27 mouse cellular contexts compared by ENCODE assay signal in the genomic region with DNA sequence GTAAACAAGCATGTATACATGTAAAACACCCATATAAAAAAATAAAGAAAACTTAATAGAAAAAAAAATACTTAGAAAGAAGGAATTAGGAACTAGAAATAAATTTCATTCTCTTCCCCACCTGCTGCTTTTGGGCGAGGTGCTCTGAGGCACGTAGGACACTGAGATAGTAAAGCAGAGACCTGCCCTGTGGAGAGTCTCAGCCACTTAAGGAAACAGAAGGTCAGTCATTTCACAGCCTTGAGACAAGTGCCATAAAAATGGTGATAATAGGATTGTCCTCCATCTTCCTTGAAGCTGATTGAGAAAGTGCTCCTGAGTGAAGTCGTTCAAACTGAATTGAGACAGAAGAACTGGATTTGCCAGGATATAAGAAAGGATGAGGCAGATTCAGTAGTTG. TPM values are rescaled to one million over a fixed set of nuclear protein-coding genes. Genes with fewer than 3 reads are reported as not detected.
DNase-seq lines count a peak whose midpoint lies in the region; ATAC-seq and TF ChIP-seq lines count a peak whose summit lies in the region.
"Had no signal": no experiment of that assay in that cellular context is flagged by ENCODE, and none has a peak within 500 bp of the region (broad histone marks: within the 10 kb centered on the region; RNA-seq: fewer than 3 reads in every experiment).

No protein-coding gene starts in this region.

- H3K4me3 ChIP-seq in intestine, embryonic 15.5 days (replicated peaks): no peak overlapping the region
- H3K4me3 ChIP-seq in intestine, embryonic 16.5 days (ENCODE audit: low read length): no peak overlapping the region
- H3K4me3 ChIP-seq in intestine, postnatal 0 days (ENCODE audit: low read depth, low read length): no peak overlapping the region
- H3K4me3 ChIP-seq in small intestine, adult 2 months (ENCODE audit: low read depth, low read length): no peak overlapping the region

- H3K9ac ChIP-seq in intestine, embryonic 15.5 days: no peak overlapping the region
- H3K9ac ChIP-seq in intestine, embryonic 16.5 days (ENCODE audit: low read depth, low read length): no peak overlapping the region
- H3K9ac ChIP-seq in intestine, postnatal 0 days (ENCODE audit: low read depth, low read length): no peak overlapping the region

- H3K36me3 ChIP-seq in intestine, embryonic 15.5 days: no peaks in the 10 kb centered on the region
- H3K36me3 ChIP-seq in intestine, embryonic 16.5 days (ENCODE audit: control insufficient read depth, insufficient read depth, low read length): no peaks in the 10 kb centered on the region
- H3K36me3 ChIP-seq in intestine, postnatal 0 days (ENCODE audit: control insufficient read depth, insufficient read depth): no peaks in the 10 kb centered on the region
- H3K36me3 ChIP-seq in small intestine, adult 2 months (ENCODE audit: control insufficient read depth, insufficient read depth, low read length): no peaks in the 10 kb centered on the region
- H3K36me3 ChIP-seq: G1E had no signal

- no peaks in the 10 kb centered on the region for H3K9me3 ChIP-seq in intestine, embryonic 15.5 days
- H3K9me3 ChIP-seq in intestine, embryonic 16.5 days (ENCODE audit: control insufficient read depth, low read length): no peaks in the 10 kb centered on the region
- H3K9me3 ChIP-seq in intestine, postnatal 0 days (ENCODE audit: control insufficient read depth): no peaks in the 10 kb centered on the region
- H3K9me3 ChIP-seq: G1E had no signal

- ATAC-seq in intestine, embryonic 15.5 days: peak; percentile 73
- ATAC-seq in intestine, embryonic 16.5 days: peak; percentile 64
- ATAC-seq in intestine, postnatal 0 days: no peak
- ATAC-seq: activated CD4-positive, CD25-positive, alpha-beta regulatory T cell, adult 4 months; CD4-positive, CD25-positive, alpha-beta regulatory T cell, adult 4 months; Patski had no signal

- no peak overlapping the region for H3K4me2 ChIP-seq in intestine, embryonic 15.5 days (replicated peaks)
- H3K4me2 ChIP-seq in intestine, embryonic 16.5 days (ENCODE audit: low read depth, low read length): no peak overlapping the region
- H3K4me2 ChIP-seq in intestine, postnatal 0 days (replicated peaks; ENCODE audit: low read depth): no peak overlapping the region; the same call in 1 of the 2 replicates

- TF ChIP-seq CTCF in intestine, postnatal 0 days (IDR thresholded peaks at IDR 0.05; ENCODE audit: low read depth): no peak
- no peak for TF ChIP-seq CTCF in small intestine, adult 2 months (IDR thresholded peaks at IDR 0.05; ENCODE audit: extremely low read depth, insufficient read length, insufficient replicate concordance, low read depth, low read length)

- no peak overlapping the region for H3K27ac ChIP-seq in intestine, embryonic 15.5 days
- H3K27ac ChIP-seq in intestine, embryonic 16.5 days (ENCODE audit: low read length): no peak overlapping the region; the same call in 1 of the 2 replicates
- peak overlapping the region; percentile 71 for H3K27ac ChIP-seq in intestine, postnatal 0 days (ENCODE audit: low read depth, low read length)
- H3K27ac ChIP-seq in small intestine, adult 2 months (ENCODE audit: insufficient read depth, low read depth, low read length): 0 out of 2 replicates have a peak overlapping the region, but pooled peaks have one; percentile 22

- 0 out of 2 replicates have a peak, but pooled peaks cover 3% of the 10 kb centered on the region for H3K4me1 ChIP-seq in intestine, embryonic 15.5 days (replicated peaks)
- no peaks in the 10 kb centered on the region for H3K4me1 ChIP-seq in intestine, embryonic 16.5 days (ENCODE audit: control insufficient read depth, insufficient read depth, low read length)
- H3K4me1 ChIP-seq in intestine, postnatal 0 days (replicated peaks; ENCODE audit: control insufficient read depth, insufficient read depth, low read length): no peaks in the 10 kb centered on the region
- H3K4me1 ChIP-seq in small intestine, adult 2 months (ENCODE audit: control insufficient read depth, insufficient read depth, insufficient read length, low read length): peaks cover 2% of the 10 kb centered on the region; the same call in 1 of the 2 replicates

- no peak for TF ChIP-seq POLR2A in small intestine, adult 2 months (IDR thresholded peaks at IDR 0.05; ENCODE audit: low read depth, low read length)

- no peaks in the 10 kb centered on the region for H3K27me3 ChIP-seq in intestine, embryonic 15.5 days (replicated peaks)
- H3K27me3 ChIP-seq in intestine, embryonic 16.5 days (replicated peaks; ENCODE audit: control insufficient read depth, insufficient read depth, low read length): no peaks in the 10 kb centered on the region
- no peaks in the 10 kb centered on the region for H3K27me3 ChIP-seq in intestine, postnatal 0 days (replicated peaks; ENCODE audit: control insufficient read depth, insufficient read depth, low read length)
- no peaks in the 10 kb centered on the region for H3K27me3 ChIP-seq in small intestine, adult 2 months (ENCODE audit: control insufficient read depth, insufficient read depth, low read length)
- H3K27me3 ChIP-seq: CH12.LX, Patski had no signal

- DNase-seq in liver: no peak
- no peak for DNase-seq in testis, postnatal 10 days (ENCODE audit: low spot score)
- DNase-seq in lung, postnatal 14 days: no peak
- no peak for DNase-seq in gastrocnemius, postnatal 25 days
- DNase-seq: adrenal gland, adult 2 months; adrenal gland, adult 8-10 months; adrenal gland, postnatal 10 days; adrenal gland, postnatal 14 days; adrenal gland, postnatal 25 days; adrenal gland, postnatal 36 days; B cell, adult 2 months; cerebellum, adult 11 months; cerebellum, adult 11-12 months had no signal

- 55% methylated on average over 3 of the region's 3 CpGs for WGBS in intestine, embryonic 15.5 days
- 54% methylated on average over 3 of the region's 3 CpGs for WGBS in intestine, embryonic 16.5 days
- 36% methylated on average over 3 of the region's 3 CpGs for WGBS in intestine, postnatal 0 days
- 31% methylated on average over 3 of the region's 3 CpGs for WGBS in small intestine, adult 2 months

RNA-seq across cellular contexts. Expression of gene Gm5269, which starts 12.6 kb away (rescaled TPM):
- polyA plus RNA-seq in intestine, embryonic 15.5 days (2015; fragmentation: Nextera tagmentation; extraction: Ambion mirVana): not detected in 2 replicates
- not detected in 2 replicates for polyA plus RNA-seq in intestine, embryonic 16.5 days (2015; fragmentation: Nextera tagmentation; extraction: Ambion mirVana)
- not detected in 2 replicates for polyA plus RNA-seq in intestine, postnatal 0 days (2015; fragmentation: Nextera tagmentation; extraction: Ambion mirVana)
- not detected in 2 replicates for polyA plus RNA-seq in small intestine, adult 2 months (2012; rRNA removed)
- total RNA-seq in gastrocnemius, postnatal 25 days (2021): not detected
- total RNA-seq: adrenal gland, adult 18-20 months; adrenal gland, adult 2 months; adrenal gland, adult 8-10 months; adrenal gland, postnatal 10 days; adrenal gland, postnatal 14 days; adrenal gland, postnatal 25 days; adrenal gland, postnatal 36 days; CH12.LX; ES-E14; G1E; MEL had no signal
- polyA plus RNA-seq: activated CD4-positive, CD25-positive, alpha-beta regulatory T cell, adult 4 months; adrenal gland, adult 2 months; brain, embryonic 14.5 days; C2C12; CD4-positive, CD25-positive, alpha-beta regulatory T cell, adult 4 months; G1E; Patski had no signal

RNA-seq across cellular contexts. Expression of gene Slc40a1, which starts 48.9 kb away (rescaled TPM):
- 143 and 151 TPM in 2 replicates for polyA plus RNA-seq in intestine, embryonic 15.5 days (2015; fragmentation: Nextera tagmentation; extraction: Ambion mirVana)
- polyA plus RNA-seq in intestine, embryonic 16.5 days (2015; fragmentation: Nextera tagmentation; extraction: Ambion mirVana): 205 and 228 TPM in 2 replicates
- 526 and 605 TPM in 2 replicates for polyA plus RNA-seq in intestine, postnatal 0 days (2015; fragmentation: Nextera tagmentation; extraction: Ambion mirVana)
- 1.3 and 33.7 TPM in 2 replicates for polyA plus RNA-seq in small intestine, adult 2 months (2012; rRNA removed)
- 10 to 100 TPM in 1 of 2 experiments, 1 to 10 TPM in 1; 9.2 to 12.0 TPM for total RNA-seq in gastrocnemius, postnatal 25 days (2021)
- total RNA-seq: CH12.LX had no signal

Comparison
In these comparisons a context has a peak if more than half of its experiments do, and no peak if none do; other contexts are left out.
1. H3K27ac ChIP-seq: peak in intestine, postnatal 0 days (single experiment) and small intestine, adult 2 months (single experiment); none in intestine, embryonic 15.5 days (single experiment) and intestine, embryonic 16.5 days (single experiment).